Mouse (Mus musculus): Measurements from ENCODE around the gene Susd1.

GRCm38 (mm10) chr4:59421369-59421746 lies 17.1 kb downstream of the Susd1 start:
- no peak for TF ChIP-seq POLR2A (IDR thresholded peaks at IDR 0.05; ENCODE audit: borderline replicate concordance, extremely low read depth, insufficient read depth, insufficient read length, poor library complexity, severe bottlenecking)
- no peak for TF ChIP-seq CTCF (IDR thresholded peaks at IDR 0.05; ENCODE audit: borderline replicate concordance, extremely low read depth, insufficient read depth, insufficient read length)
